Mouse (Mus musculus) stomach, embryonic 16.5 days (tissue): ENCODE data around the gene Unc93b1. TPM values are rescaled to one million over a fixed set of nuclear protein-coding genes. Genes with fewer than 3 reads are reported as not detected.

Experiments used
- ATAC-seq: fragments of 200-750 bp; cut with Nextera tagmentation; 2 replicates; pipeline ENCODE4 v1.8.0; 2017; ENCODE audit warnings: moderate number of reproducible peaks, moderate TSS enrichment; ENCODE audit not compliant: insufficient read depth, low FRiP score
- H3K27ac ChIP-seq: fragments of 300-500 bp; sonication (generic); 2 replicates; pipeline ENCODE4 v1.5.1; 2014; ENCODE audit warnings: low read length
- H3K27me3 ChIP-seq: fragments of 300-500 bp; sonication (generic); 2 replicates; pipeline ENCODE4 v1.6.1; 2014; ENCODE audit warnings: low read length, control low read depth, mixed read lengths; ENCODE audit not compliant: control insufficient read depth, insufficient read depth
- H3K36me3 ChIP-seq: fragments of 300-500 bp; sonication (generic); 2 replicates; pipeline ENCODE4 v1.6.1; 2014; ENCODE audit warnings: low read length; ENCODE audit not compliant: control insufficient read depth, insufficient read depth
- H3K4me1 ChIP-seq: fragments of 300-500 bp; sonication (generic); 2 replicates; pipeline ENCODE4 v1.6.1; 2014; ENCODE audit warnings: low read length, control low read depth, mixed read lengths; ENCODE audit not compliant: control insufficient read depth, insufficient read depth
- H3K4me2 ChIP-seq: fragments of 300-500 bp; sonication (generic); 2 replicates; pipeline ENCODE4 v1.6.1; 2014; ENCODE audit warnings: low read depth, low read length, mixed read lengths
- H3K4me3 ChIP-seq: fragments of 300-500 bp; sonication (generic); replicated peaks from 2 replicates; pipeline ENCODE4 v1.5.1; 2014; ENCODE audit warnings: mild to moderate bottlenecking, low read length
- H3K9ac ChIP-seq: fragments of 300-500 bp; sonication (generic); 2 replicates; pipeline ENCODE4 v1.6.1; 2014; ENCODE audit warnings: low read length
- H3K9me3 ChIP-seq: fragments of 300-500 bp; sonication (generic); replicated peaks from 2 replicates; pipeline ENCODE4 v1.6.1; 2016; ENCODE audit warnings: low read length, control low read depth; ENCODE audit not compliant: control insufficient read depth
- WGBS: fragments of 180-500 bp; shearing (Covaris S2); extraction: QIAGEN DNeasy Blood & Tissue Kit; methylation state at CpG from one replicate; pipeline ENCODE4 v1.1.7; 2014; 5-methylcytosine and 5-hydroxymethylcytosine counted together
- polyA plus RNA-seq: library from polyadenylated mRNA; unstranded; fragments of >200 nt; fragmentation: Nextera tagmentation; extraction: Ambion mirVana; gene quantifications from 2 replicates; pipeline ENCODE4 v1.2.1, GENCODE M21; 2015

Gene Unc93b1
- polyA plus RNA-seq, 1 experiment from 2014 or later, result 29.9 TPM

GRCm38 (mm10) chr19:3924868-3925267 lies 10.1 kb upstream of the Unc93b1 start:
- Histone ChIP-seq H3K9ac (no peak overlapping the region), H3K4me1 (peaks cover 13% of the 10 kb centered on the region; the same call in 1 of the 2 replicates), H3K4me2 (no peak overlapping the region), H3K9me3 (no peaks in the 10 kb centered on the region), H3K4me3 (no peak overlapping the region), H3K27ac (no peak overlapping the region), H3K27me3 (no peaks in the 10 kb centered on the region), H3K36me3 (no peaks in the 10 kb centered on the region)
- ATAC-seq, result no peak
- WGBS, result 89% methylated on average over 7 of the region's 7 CpGs

GRCm38 (mm10) chr19:3925859-3926258 lies 9.1 kb upstream of the Unc93b1 start:
- H3K4me1 ChIP-seq, result peaks cover 23% of the 10 kb centered on the region; the same call in 1 of the 2 replicates
- H3K27ac ChIP-seq, result no peak overlapping the region
- ATAC-seq, result no peak
- H3K36me3 ChIP-seq, result no peaks in the 10 kb centered on the region
- no peak overlapping the region for H3K9ac ChIP-seq
- H3K4me3 ChIP-seq, result no peak overlapping the region
- no peaks in the 10 kb centered on the region for H3K27me3 ChIP-seq
- no peaks in the 10 kb centered on the region for H3K9me3 ChIP-seq
- 81% methylated on average over 6 of the region's 6 CpGs for WGBS
- H3K4me2 ChIP-seq, result no peak overlapping the region

GRCm38 (mm10) chr19:3926279-3926678 lies 8.7 kb upstream of the Unc93b1 start:
- no peaks in the 10 kb centered on the region for H3K36me3 ChIP-seq
- 56% methylated on average over 3 of the region's 3 CpGs for WGBS
- H3K9me3 ChIP-seq, result no peaks in the 10 kb centered on the region
- no peak overlapping the region for H3K27ac ChIP-seq
- no peaks in the 10 kb centered on the region for H3K27me3 ChIP-seq
- peaks cover 23% of the 10 kb centered on the region; the same call in 1 of the 2 replicates for H3K4me1 ChIP-seq
- no peak overlapping the region for H3K9ac ChIP-seq
- H3K4me2 ChIP-seq, result no peak overlapping the region
- no peak overlapping the region for H3K4me3 ChIP-seq
- no peak for ATAC-seq

- peaks cover 23% of the 10 kb centered on the region; the same call in 1 of the 2 replicates for H3K4me1 ChIP-seq
- H3K4me3 ChIP-seq, result no peak overlapping the region
- H3K9ac ChIP-seq, result no peak overlapping the region
- no peaks in the 10 kb centered on the region for H3K9me3 ChIP-seq
- H3K4me2 ChIP-seq, result no peak overlapping the region
- no peak overlapping the region for H3K27ac ChIP-seq
- no peaks in the 10 kb centered on the region for H3K36me3 ChIP-seq
- no peak for ATAC-seq
- no peaks in the 10 kb centered on the region for H3K27me3 ChIP-seq
- 65% methylated on average over 6 of the region's 6 CpGs for WGBS
These were observed 8.3 kb upstream of the Unc93b1 start for GRCm38 (mm10) chr19:3926685-3927084.

GRCm38 (mm10) chr19:3927989-3928388 lies 7.0 kb upstream of the Unc93b1 start:
- Histone ChIP-seq H3K4me3 (no peak overlapping the region), H3K9ac (no peak overlapping the region), H3K4me2 (no peak overlapping the region), H3K4me1 (peaks cover 23% of the 10 kb centered on the region; the same call in 1 of the 2 replicates), H3K9me3 (no peaks in the 10 kb centered on the region), H3K36me3 (no peaks in the 10 kb centered on the region), H3K27ac (no peak overlapping the region), H3K27me3 (no peaks in the 10 kb centered on the region)
- ATAC-seq, result no peak
- 81% methylated on average over 4 of the region's 4 CpGs for WGBS

GRCm38 (mm10) chr19:3928779-3929178 lies 6.2 kb upstream of the Unc93b1 start:
- WGBS, result 78% methylated on average over 4 of the region's 4 CpGs
- Histone ChIP-seq H3K9me3 (no peaks in the 10 kb centered on the region), H3K4me2 (no peak overlapping the region; the same call in 1 of the 2 replicates), H3K4me1 (peaks cover 18% of the 10 kb centered on the region; the same call in 1 of the 2 replicates), H3K27me3 (no peaks in the 10 kb centered on the region), H3K4me3 (no peak overlapping the region), H3K27ac (peak overlapping the region; percentile 77; the same call in 1 of the 2 replicates), H3K36me3 (no peaks in the 10 kb centered on the region), H3K9ac (no peak overlapping the region)
- ATAC-seq, result no peak

GRCm38 (mm10) chr19:3929211-3929941 lies 5.6 kb upstream of the Unc93b1 start, which contains the start of gene Aldh3b1:
Aldh3b1 (minus strand) TSS chr19:3929808.
- Histone ChIP-seq H3K4me2 (no peak within 1 kb of the TSS; the same call in 1 of the 2 replicates), H3K9me3 (no peaks in the 10 kb centered on the region), H3K9ac (no peak within 1 kb of the TSS; the same call in 1 of the 2 replicates), H3K4me3 (no peak within 1 kb of the TSS), H3K4me1 (peaks cover 16% of the 10 kb centered on the region; the same call in 1 of the 2 replicates), H3K36me3 (no peaks in the 10 kb centered on the region), H3K27ac (peak within 1 kb of the TSS; percentile 77), H3K27me3 (no peaks in the 10 kb centered on the region)
- ATAC-seq, result peak; percentile 78
- WGBS, result 32% methylated on average over 12 of the region's 12 CpGs

GRCm38 (mm10) chr19:3930262-3931057 lies 4.5 kb upstream of the Unc93b1 start:
- peak overlapping the region; percentile 77 for H3K27ac ChIP-seq
- no peak overlapping the region for H3K4me2 ChIP-seq
- H3K4me3 ChIP-seq, result no peak overlapping the region
- no peaks in the 10 kb centered on the region for H3K9me3 ChIP-seq
- no peak overlapping the region for H3K9ac ChIP-seq
- no peaks in the 10 kb centered on the region for H3K27me3 ChIP-seq
- H3K4me1 ChIP-seq, result peaks cover 22% of the 10 kb centered on the region
- no peaks in the 10 kb centered on the region for H3K36me3 ChIP-seq
- no peak for ATAC-seq
- 63% methylated on average over 21 of the region's 21 CpGs for WGBS

- WGBS, result 83% methylated on average over 9 of the region's 9 CpGs
These were observed 3.3 kb upstream of the Unc93b1 start for GRCm38 (mm10) chr19:3931716-3932115.

More at GRCm38 (mm10) chr19:3931716-3932115, 3.3 kb upstream of the Unc93b1 start:
- no peak overlapping the region for H3K4me2 ChIP-seq
- H3K36me3 ChIP-seq, result no peaks in the 10 kb centered on the region
- no peak overlapping the region for H3K4me3 ChIP-seq
- ATAC-seq, result no peak
- peaks cover 31% of the 10 kb centered on the region for H3K4me1 ChIP-seq
- no peak overlapping the region for H3K9ac ChIP-seq
- H3K9me3 ChIP-seq, result no peaks in the 10 kb centered on the region
- no peaks in the 10 kb centered on the region for H3K27me3 ChIP-seq
- no peak overlapping the region for H3K27ac ChIP-seq
